Mouse (Mus musculus) brain, adult 2 months (tissue): ENCODE results near the gene Tlr7.
"Not testable (repeated sequence)": the region's sequence is repeated elsewhere in the genome, so short reads cannot be mapped to it uniquely, and the experiment has no call there.

Experiments
- DNase-seq: peaks from one replicate; pipeline ENCODE4 v3.0.0; 2011; ENCODE audit warnings: low read depth, low spot score

Gene Tlr7

GRCm38 (mm10) chrX:167330399-167330798 is at the start of gene Tlr7:
TSS of gene Tlr7 (minus strand) at chrX:167330558.
- DNase-seq = no peak

- DNase-seq = no peak
Observed at GRCm38 (mm10) chrX:167380073-167380472, 49.7 kb upstream of the Tlr7 start.

GRCm38 (mm10) chrX:167361231-167361630 is 30.9 kb upstream of the Tlr7 start:
- not testable (repeated sequence) for DNase-seq

GRCm38 (mm10) chrX:167359704-167360103 is 29.3 kb upstream of the Tlr7 start:
- DNase-seq = no peak

GRCm38 (mm10) chrX:167357415-167357814 is 27.1 kb upstream of the Tlr7 start:
- DNase-seq = peak; percentile 31

- DNase-seq = no peak
Observed at GRCm38 (mm10) chrX:167355965-167356364, 25.6 kb upstream of the Tlr7 start.

GRCm38 (mm10) chrX:167353617-167354016 is 23.3 kb upstream of the Tlr7 start:
- no peak for DNase-seq

- DNase-seq = no peak
Observed at GRCm38 (mm10) chrX:167346440-167346839, 16.1 kb upstream of the Tlr7 start.

GRCm38 (mm10) chrX:167344356-167344755 is 14.0 kb upstream of the Tlr7 start:
- DNase-seq = no peak

- no peak for DNase-seq
Observed at GRCm38 (mm10) chrX:167341811-167342210, 11.5 kb upstream of the Tlr7 start.

- DNase-seq = no peak
Observed at GRCm38 (mm10) chrX:167340190-167340589, 9.8 kb upstream of the Tlr7 start.

- no peak for DNase-seq
Observed at GRCm38 (mm10) chrX:167337990-167338389, 7.6 kb upstream of the Tlr7 start.

GRCm38 (mm10) chrX:167334571-167334970 is 4.2 kb upstream of the Tlr7 start:
- DNase-seq = no peak

- no peak for DNase-seq
Observed at GRCm38 (mm10) chrX:167332607-167333006, 2.2 kb upstream of the Tlr7 start.

GRCm38 (mm10) chrX:167330993-167331392 is 635 bp upstream of the Tlr7 start:
- DNase-seq = no peak

- no peak for DNase-seq
Observed at GRCm38 (mm10) chrX:167329620-167330019, 738 bp downstream of the Tlr7 start.

GRCm38 (mm10) chrX:167329098-167329497 is 1.3 kb downstream of the Tlr7 start:
- DNase-seq = peak; percentile 29

GRCm38 (mm10) chrX:167328519-167328918 is 1.8 kb downstream of the Tlr7 start:
- no peak for DNase-seq

GRCm38 (mm10) chrX:167323742-167324141 is 6.6 kb downstream of the Tlr7 start:
- no peak for DNase-seq

- no peak for DNase-seq
Observed at GRCm38 (mm10) chrX:167321233-167321806, 9.0 kb downstream of the Tlr7 start.

GRCm38 (mm10) chrX:167318819-167319396 is 11.4 kb downstream of the Tlr7 start:
- DNase-seq = peak; percentile 37

- no peak for DNase-seq
Observed at GRCm38 (mm10) chrX:167315766-167316165, 14.6 kb downstream of the Tlr7 start.

GRCm38 (mm10) chrX:167315093-167315726 is 15.1 kb downstream of the Tlr7 start:
- DNase-seq = no peak
